Mouse (Mus musculus) myocyte (in vitro differentiated cells): ENCODE data around the gene Tmem88.

Source experiments
- E2F4 ChIP-seq: IDR thresholded peaks from one replicate; pipeline ENCODE4 v1.6.1; 2011; ENCODE audit warnings: mild to moderate bottlenecking, control low read depth, moderate library complexity; ENCODE audit not compliant: insufficient read depth
- MAX ChIP-seq: IDR thresholded peaks from one replicate; pipeline ENCODE4 v1.6.1; 2011; ENCODE audit warnings: low read depth, mild to moderate bottlenecking, control low read depth
- MYOD1 ChIP-seq, 3 experiments: IDR thresholded peaks; one replicate each; pipeline ENCODE4 v1.6.1; 2011; ENCODE audit warnings: control low read depth in 2 of 3, low read depth in 2 of 3, mild to moderate bottlenecking in 2 of 3, moderate library complexity in 1 of 3; ENCODE audit not compliant: insufficient read length in 2 of 3, control insufficient read depth in 1 of 3
- MYOG ChIP-seq, 3 experiments: IDR thresholded peaks; one replicate each; pipeline ENCODE4 v1.6.1; 2011; ENCODE audit warnings: control low read depth in 2 of 3, low read depth in 2 of 3, mild to moderate bottlenecking in 2 of 3; ENCODE audit not compliant: insufficient read length in 2 of 3, control insufficient read depth in 1 of 3, insufficient read depth in 1 of 3
- POLR2A ChIP-seq: IDR thresholded peaks from one replicate; pipeline ENCODE4 v1.6.1; 2011; ENCODE audit warnings: low read depth, mild to moderate bottlenecking, control low read depth, moderate library complexity; ENCODE audit not compliant: insufficient read length
- POLR2AphosphoS2 ChIP-seq: IDR thresholded peaks from one replicate; pipeline ENCODE4 v1.6.1; 2011; ENCODE audit warnings: low read depth, control low read depth; ENCODE audit not compliant: insufficient read length
- TCF12 ChIP-seq: IDR thresholded peaks from one replicate; pipeline ENCODE4 v1.6.1; 2011; ENCODE audit warnings: mild to moderate bottlenecking, control low read depth; ENCODE audit not compliant: poor library complexity, insufficient read depth, severe bottlenecking
- USF1 ChIP-seq: IDR thresholded peaks from one replicate; pipeline ENCODE4 v1.6.1; 2011; ENCODE audit warnings: low read depth, mild to moderate bottlenecking, control low read depth, moderate library complexity

- TF ChIP-seq MYOG (IDR thresholded peaks at IDR 0.05; ENCODE audit: control insufficient read depth in 1 of 3, insufficient read depth in 1 of 3, insufficient read length in 2 of 3, low read depth in 2 of 3) (no peak), USF1 (no peak), POLR2A (no peak), E2F4 (no peak), POLR2AphosphoS2 (no peak), MYOD1 (IDR thresholded peaks at IDR 0.05; ENCODE audit: control insufficient read depth in 1 of 3, insufficient read length in 2 of 3, low read depth in 2 of 3) (no peak), TCF12 (no peak), MAX (no peak)
Observed at GRCm38 (mm10) chr11:69375646-69376045, 22.4 kb downstream of the Tmem88 start.
